Mouse (Mus musculus): ENCODE data around the gene Apol7a.

The Apol7a gene

DNA sequence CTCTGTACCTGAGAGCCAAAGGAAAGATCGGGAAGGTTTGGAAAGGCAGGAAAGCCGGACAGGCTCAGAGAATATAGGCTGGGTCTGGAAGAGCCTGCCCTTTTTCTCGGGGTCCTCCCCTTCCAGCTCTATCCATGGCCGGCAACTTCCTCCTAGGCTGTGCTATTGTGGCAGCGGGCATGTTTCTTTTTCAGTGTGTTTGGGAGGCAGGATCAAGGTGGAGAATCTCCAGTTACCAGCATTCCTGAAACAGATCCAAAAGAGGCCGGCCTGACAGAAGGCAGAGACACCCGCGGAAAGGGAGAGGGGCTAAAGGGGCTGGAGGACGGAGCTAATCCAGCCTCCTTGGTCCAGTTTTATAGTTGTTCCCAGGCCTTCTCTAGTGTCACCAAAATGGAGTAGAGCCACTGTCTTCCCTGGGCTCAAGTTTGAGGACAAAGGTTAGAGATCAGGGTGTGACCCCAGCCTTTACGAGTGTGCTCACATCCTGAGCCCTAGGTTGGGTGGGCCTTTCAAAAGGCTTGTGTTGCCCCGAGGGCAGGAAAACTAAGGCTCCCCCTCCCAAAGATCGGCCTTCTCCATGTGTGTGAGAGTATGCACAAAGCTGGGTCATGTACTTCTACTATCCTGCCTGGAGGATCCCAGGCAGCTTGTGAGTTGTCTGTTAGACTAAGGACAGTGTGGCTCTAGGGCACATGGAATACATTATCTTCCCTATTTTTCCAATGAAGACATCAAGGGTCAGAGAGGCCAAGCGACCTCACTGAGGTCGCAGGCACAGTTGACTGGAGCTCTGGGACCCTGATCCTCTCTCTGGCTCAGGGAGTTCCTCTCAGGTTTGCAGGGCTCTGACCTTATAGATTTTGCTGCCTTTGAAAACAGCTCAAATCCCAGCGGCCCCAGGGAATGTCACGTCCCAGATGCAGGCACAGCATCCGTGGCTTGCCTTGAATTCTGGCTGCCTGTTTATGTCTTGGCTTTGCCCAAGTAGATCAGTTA lies 54.5 kb downstream of the Apol7a start:
- no peak for DNase-seq

DNA sequence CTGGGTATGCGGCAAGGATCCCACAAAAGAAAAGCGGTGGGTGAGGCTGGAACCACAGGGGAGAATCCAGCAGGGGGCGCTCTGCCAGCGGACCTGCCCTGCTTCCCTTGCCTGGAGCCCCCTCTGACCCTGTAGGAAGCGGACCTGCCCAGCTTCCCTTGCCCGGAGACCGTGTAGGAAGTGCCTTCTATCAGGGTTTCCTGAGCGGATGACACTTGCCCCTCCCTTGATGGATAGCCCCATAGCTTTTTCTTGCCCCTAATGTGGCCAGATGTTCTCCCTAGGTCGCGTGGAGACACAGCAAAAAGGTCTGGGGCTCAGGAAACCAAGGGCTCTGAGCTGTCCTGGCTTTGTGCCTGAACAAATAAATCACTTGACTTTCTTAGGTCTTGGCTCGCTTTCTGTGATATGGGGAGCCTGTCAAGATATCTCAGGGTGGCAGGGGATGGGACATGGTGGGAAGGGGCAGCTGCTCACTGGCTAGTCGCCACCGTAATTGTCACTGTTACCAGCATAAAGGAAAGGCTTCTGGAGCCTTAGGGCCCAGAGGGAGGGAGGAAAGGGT lies 55.3 kb downstream of the Apol7a start:
- peak; percentile 53 for DNase-seq

DNA sequence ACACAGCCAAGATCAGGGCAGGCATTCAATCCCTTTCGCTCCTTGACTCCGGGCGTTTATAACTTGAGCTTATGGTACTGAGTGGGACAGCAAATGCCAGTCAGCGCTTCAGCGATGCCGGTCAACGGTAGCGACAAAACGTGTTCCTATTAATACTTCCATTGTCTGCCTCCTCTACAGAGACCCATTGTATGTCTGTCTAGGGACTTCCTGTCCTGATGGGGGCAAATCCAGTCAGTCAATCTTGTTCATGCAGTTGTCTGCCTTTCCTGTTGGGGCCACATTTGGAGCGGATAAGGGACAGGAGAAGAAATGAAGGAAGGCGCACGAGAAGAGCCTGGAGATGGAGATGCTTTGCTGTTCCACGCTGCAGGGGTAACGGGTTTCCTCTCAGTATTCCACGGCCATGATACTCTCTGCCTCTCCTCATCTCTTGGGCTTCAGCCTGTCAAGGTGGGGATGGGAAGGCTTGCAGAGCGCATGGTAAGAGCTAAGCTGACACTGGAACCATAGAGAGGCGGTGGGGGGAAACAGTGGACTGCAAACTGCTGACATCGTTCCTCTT lies 55.9 kb downstream of the Apol7a start:
- DNase-seq = no peak

DNA sequence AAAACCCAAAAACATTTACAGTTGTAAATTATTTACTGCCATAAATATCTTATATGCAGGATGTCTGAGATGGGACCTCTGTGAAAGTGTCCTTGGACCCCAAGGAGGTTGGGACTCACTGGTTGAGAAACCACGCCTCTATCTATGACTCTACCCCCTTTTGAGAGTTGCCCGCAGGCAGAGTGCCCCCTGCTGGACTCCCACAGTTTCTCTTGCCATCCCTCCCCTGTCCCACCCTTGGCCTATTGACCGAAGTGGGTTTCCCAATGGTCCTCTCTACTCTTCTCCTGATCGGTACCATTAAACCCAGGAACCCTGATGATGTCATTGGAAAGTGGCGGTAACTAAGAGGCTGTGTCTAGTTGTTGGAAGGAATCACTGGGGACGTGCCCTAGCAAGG lies 56.9 kb downstream of the Apol7a start:
- no peak for DNase-seq

DNA sequence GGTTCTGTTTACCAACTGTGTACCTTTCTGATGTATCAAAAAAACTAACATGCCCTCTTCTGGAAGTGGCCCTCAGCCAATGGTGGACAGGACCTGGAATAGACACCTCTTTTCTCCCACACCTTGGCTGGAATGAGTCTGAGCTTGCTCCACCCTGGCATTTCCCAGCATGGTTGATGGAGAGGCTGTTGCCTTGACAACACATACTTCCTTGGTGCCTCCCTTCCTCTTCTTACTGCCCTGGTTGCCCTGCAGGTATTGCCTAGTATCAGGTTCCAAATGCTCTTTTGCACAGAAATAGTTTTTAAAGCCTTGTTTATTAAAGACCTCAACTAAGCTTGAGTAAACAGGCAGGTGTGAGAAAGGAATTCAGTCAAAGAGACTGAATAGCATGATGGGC lies 58.3 kb downstream of the Apol7a start:
- no peak for DNase-seq

DNA sequence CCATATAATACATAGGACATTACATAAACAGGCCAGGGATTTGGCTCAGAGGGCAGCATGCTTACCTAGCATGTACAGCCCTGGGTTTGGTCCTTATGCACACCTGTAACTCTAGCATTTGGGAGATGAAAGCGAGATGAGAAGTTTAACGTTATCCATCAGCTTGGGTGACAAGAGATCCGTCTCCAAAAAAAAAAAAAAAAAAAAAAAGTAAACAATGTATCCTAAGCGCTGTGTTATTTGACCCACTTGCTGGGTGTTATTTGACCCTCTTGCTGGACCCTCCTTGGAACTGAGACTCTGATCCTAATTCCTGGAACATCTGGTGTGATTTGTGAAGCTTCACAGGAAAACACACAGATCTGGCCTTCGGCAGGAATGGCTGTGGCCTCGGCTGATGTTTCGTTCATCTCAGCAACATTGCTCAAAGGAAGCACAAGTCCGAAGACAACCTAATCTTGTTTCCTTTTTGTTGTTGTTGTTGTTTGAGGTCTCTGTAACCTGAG lies 59.9 kb downstream of the Apol7a start:
- DNase-seq = no peak

DNA sequence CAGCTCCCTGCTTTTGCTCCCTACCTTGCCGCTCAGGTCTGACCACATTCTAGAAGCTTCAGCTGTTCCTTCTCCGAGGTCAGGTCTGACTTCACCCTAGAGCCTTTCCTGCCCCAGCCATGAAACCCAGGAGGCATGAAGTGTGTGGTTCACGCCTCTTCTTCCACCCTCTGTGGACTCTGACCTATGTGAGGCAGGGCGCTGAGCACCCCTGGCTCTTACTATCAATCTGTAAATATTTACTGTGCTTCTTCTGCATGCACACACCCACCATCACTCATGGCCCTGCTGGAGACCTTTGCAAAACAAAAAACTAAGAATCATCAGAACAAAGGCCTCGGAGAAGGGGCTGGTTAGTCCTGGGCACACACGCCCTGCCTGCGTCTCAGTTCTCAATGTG lies 60.5 kb downstream of the Apol7a start:
- DNase-seq = no peak
